Mouse (Mus musculus) stomach, embryonic 14.5 days (tissue): Measurements from ENCODE around the gene Trp53i11. TPM values are rescaled to one million over a fixed set of nuclear protein-coding genes. Genes with fewer than 3 reads are reported as not detected.

Source experiments
- ATAC-seq: fragments of 200-750 bp; cut with Nextera tagmentation; 2 replicates; pipeline ENCODE4 v1.8.0; 2017; ENCODE audit warnings: low read depth, moderate TSS enrichment; ENCODE audit not compliant: insufficient number of reproducible peaks, insufficient read depth, low FRiP score
- H3K27ac ChIP-seq: fragments of 300-500 bp; sonication (generic); 2 replicates; pipeline ENCODE4 v1.5.1; 2014; ENCODE audit warnings: mild to moderate bottlenecking, low read length, moderate library complexity, mixed read lengths
- H3K27me3 ChIP-seq: fragments of 300-500 bp; sonication (generic); 2 replicates; pipeline ENCODE4 v1.6.1; 2014; ENCODE audit warnings: low read length, control low read depth, mixed read lengths; ENCODE audit not compliant: control insufficient read depth, insufficient read depth
- H3K36me3 ChIP-seq: fragments of 300-500 bp; sonication (generic); 2 replicates; pipeline ENCODE4 v1.6.1; 2014; ENCODE audit warnings: mild to moderate bottlenecking, control low read depth, low read length, moderate library complexity, mixed read lengths; ENCODE audit not compliant: control insufficient read depth, insufficient read depth
- H3K4me1 ChIP-seq: fragments of 300-500 bp; sonication (generic); 2 replicates; pipeline ENCODE4 v1.6.1; 2014; ENCODE audit warnings: low read length, control low read depth, mixed read lengths; ENCODE audit not compliant: control insufficient read depth, insufficient read depth
- H3K4me2 ChIP-seq: fragments of 300-500 bp; sonication (generic); replicated peaks from 2 replicates; pipeline ENCODE4 v1.6.1; 2014; ENCODE audit warnings: low read depth, low read length, control low read depth
- H3K4me3 ChIP-seq: fragments of 300-500 bp; sonication (generic); 2 replicates; pipeline ENCODE4 v1.5.1; 2014; ENCODE audit warnings: low read depth, low read length, control low read depth
- H3K9ac ChIP-seq: fragments of 300-500 bp; sonication (generic); replicated peaks from 2 replicates; pipeline ENCODE4 v1.6.1; 2014; ENCODE audit warnings: low read depth, mild to moderate bottlenecking, control low read depth, low read length, moderate library complexity, mixed read lengths
- H3K9me3 ChIP-seq: fragments of 300-500 bp; sonication (generic); 2 replicates; pipeline ENCODE4 v1.6.1; 2016; ENCODE audit warnings: low read depth, low read length, control low read depth; ENCODE audit not compliant: control insufficient read depth
- WGBS: fragments of 180-500 bp; shearing (Covaris S2); extraction: QIAGEN DNeasy Blood & Tissue Kit; methylation state at CpG from one replicate; pipeline ENCODE4 v1.1.7; 2014; 5-methylcytosine and 5-hydroxymethylcytosine counted together
- polyA plus RNA-seq: library from polyadenylated mRNA; unstranded; fragments of >200 nt; fragmentation: Nextera tagmentation; extraction: Ambion mirVana; gene quantifications from 2 replicates; pipeline ENCODE4 v1.2.1, GENCODE M21; 2014

The Trp53i11 gene
- polyA plus RNA-seq, 1 experiment from 2014 or later = 56.6 TPM

- no peak for ATAC-seq
- Histone ChIP-seq H3K36me3 (no peaks in the 10 kb centered on the region), H3K4me2 (no peak overlapping the region), H3K4me3 (no peak overlapping the region), H3K27me3 (no peaks in the 10 kb centered on the region), H3K27ac (no peak overlapping the region), H3K4me1 (peaks cover 21% of the 10 kb centered on the region), H3K9me3 (no peaks in the 10 kb centered on the region), H3K9ac (no peak overlapping the region)
- WGBS = 73% methylated on average over 6 of the region's 6 CpGs
Measured at GRCm38 (mm10) chr2:93166295-93166694, 21.1 kb upstream of the Trp53i11 start.

- WGBS = 72% methylated on average over 14 of the region's 14 CpGs
- Histone ChIP-seq H3K9me3 (no peaks in the 10 kb centered on the region), H3K4me3 (no peak overlapping the region), H3K27ac (no peak overlapping the region), H3K9ac (no peak overlapping the region), H3K36me3 (no peaks in the 10 kb centered on the region), H3K4me1 (peaks cover 22% of the 10 kb centered on the region), H3K27me3 (no peaks in the 10 kb centered on the region), H3K4me2 (no peak overlapping the region)
- no peak for ATAC-seq
Measured at GRCm38 (mm10) chr2:93166734-93167406, 20.5 kb upstream of the Trp53i11 start.

GRCm38 (mm10) chr2:93170156-93170844 is 17.0 kb upstream of the Trp53i11 start:
- no peak overlapping the region for H3K4me2 ChIP-seq
- H3K9ac ChIP-seq = no peak overlapping the region
- no peaks in the 10 kb centered on the region for H3K9me3 ChIP-seq
- H3K4me3 ChIP-seq = no peak overlapping the region
- no peak overlapping the region for H3K27ac ChIP-seq
- 58% methylated on average over 19 of the region's 19 CpGs for WGBS
- H3K4me1 ChIP-seq = peaks cover 16% of the 10 kb centered on the region; the same call in 1 of the 2 replicates
- no peak for ATAC-seq
- no peaks in the 10 kb centered on the region for H3K27me3 ChIP-seq
- no peaks in the 10 kb centered on the region for H3K36me3 ChIP-seq

GRCm38 (mm10) chr2:93170845-93171200 is 16.5 kb upstream of the Trp53i11 start:
- Histone ChIP-seq H3K4me3 (no peak overlapping the region), H3K4me2 (no peak overlapping the region), H3K27ac (no peak overlapping the region), H3K9me3 (no peaks in the 10 kb centered on the region), H3K4me1 (peaks cover 21% of the 10 kb centered on the region), H3K27me3 (no peaks in the 10 kb centered on the region), H3K36me3 (no peaks in the 10 kb centered on the region), H3K9ac (no peak overlapping the region)
- no peak for ATAC-seq
- WGBS = 53% methylated on average over 5 of the region's 5 CpGs

GRCm38 (mm10) chr2:93171929-93172328 is 15.4 kb upstream of the Trp53i11 start:
- Histone ChIP-seq H3K4me1 (peaks cover 32% of the 10 kb centered on the region), H3K36me3 (no peaks in the 10 kb centered on the region), H3K27ac (no peak overlapping the region), H3K4me3 (no peak overlapping the region), H3K4me2 (no peak overlapping the region), H3K9me3 (no peaks in the 10 kb centered on the region), H3K27me3 (no peaks in the 10 kb centered on the region), H3K9ac (no peak overlapping the region)
- WGBS = 83% methylated on average over 6 of the region's 6 CpGs
- ATAC-seq = no peak

GRCm38 (mm10) chr2:93172460-93172859 is 14.9 kb upstream of the Trp53i11 start:
- Histone ChIP-seq H3K9me3 (no peaks in the 10 kb centered on the region), H3K4me3 (no peak overlapping the region), H3K4me2 (no peak overlapping the region), H3K4me1 (peaks cover 37% of the 10 kb centered on the region), H3K9ac (no peak overlapping the region), H3K27ac (no peak overlapping the region), H3K36me3 (no peaks in the 10 kb centered on the region), H3K27me3 (no peaks in the 10 kb centered on the region)
- 46% methylated on average over 5 of the region's 5 CpGs for WGBS
- no peak for ATAC-seq

GRCm38 (mm10) chr2:93174159-93174558 is 13.2 kb upstream of the Trp53i11 start:
- WGBS = 38% methylated on average over 5 of the region's 5 CpGs

GRCm38 (mm10) chr2:93175278-93175677 is 12.1 kb upstream of the Trp53i11 start:
- H3K27ac ChIP-seq = no peak overlapping the region
- WGBS = 24% methylated on average over 5 of the region's 5 CpGs
- ATAC-seq = no peak
- H3K4me3 ChIP-seq = no peak overlapping the region
- no peak overlapping the region for H3K9ac ChIP-seq
- H3K36me3 ChIP-seq = no peaks in the 10 kb centered on the region
- no peaks in the 10 kb centered on the region for H3K27me3 ChIP-seq
- no peak overlapping the region for H3K4me2 ChIP-seq
- no peaks in the 10 kb centered on the region for H3K9me3 ChIP-seq
- peaks cover 46% of the 10 kb centered on the region for H3K4me1 ChIP-seq

More at GRCm38 (mm10) chr2:93174159-93174558, 13.2 kb upstream of the Trp53i11 start:
- Histone ChIP-seq H3K4me3 (no peak overlapping the region), H3K4me2 (no peak overlapping the region), H3K9me3 (no peaks in the 10 kb centered on the region), H3K36me3 (no peaks in the 10 kb centered on the region), H3K9ac (no peak overlapping the region), H3K4me1 (peaks cover 38% of the 10 kb centered on the region), H3K27me3 (no peaks in the 10 kb centered on the region), H3K27ac (no peak overlapping the region)
- ATAC-seq = no peak
